Comparison of ENCODE assay signal across 13 mouse cellular contexts in the genomic region with DNA sequence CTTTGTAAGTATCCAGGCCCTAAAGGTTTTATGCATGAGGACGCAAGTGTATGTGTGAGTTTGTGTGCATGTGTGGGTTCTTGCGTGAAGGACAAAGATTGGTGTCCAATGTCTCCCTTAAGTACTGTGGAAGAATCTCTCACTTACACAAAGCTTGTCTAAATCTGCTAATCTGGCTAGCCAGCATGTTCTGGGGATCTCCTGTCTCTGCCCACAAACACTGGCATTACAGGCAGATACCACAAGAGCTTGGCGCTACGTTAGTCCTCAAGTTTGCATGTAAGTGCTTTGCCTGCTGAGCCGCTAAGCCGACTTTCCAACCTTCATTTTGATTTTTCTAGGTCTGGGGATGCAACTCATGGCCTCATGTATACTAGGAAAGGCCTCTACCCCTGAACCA. TPM values are rescaled to one million over a fixed set of nuclear protein-coding genes. Genes with fewer than 3 reads are reported as not detected.
A peak's percentile ranks its signal among the peaks of the same experiment; 100 is the strongest.
DNase-seq lines count a peak whose midpoint lies in the region; ATAC-seq lines count a peak whose summit lies in the region.
"Had no signal": no experiment of that assay in that cellular context is flagged by ENCODE, and none has a peak within 500 bp of the region (broad histone marks: within the 10 kb centered on the region; RNA-seq: fewer than 3 reads in every experiment).

No protein-coding gene starts in this region.

- DNase-seq in heart, postnatal 4 days: no peak
- no peak for DNase-seq in lung, postnatal 4 days
- DNase-seq: cerebellum, postnatal 25 days; kidney, postnatal 14 days; liver had no signal

- H3K4me2 ChIP-seq in heart, embryonic 14.5 days (ENCODE audit: low read length): no peak overlapping the region
- no peak overlapping the region for H3K4me2 ChIP-seq in lung, embryonic 15.5 days
- no peak overlapping the region for H3K4me2 ChIP-seq in embryonic facial prominence, embryonic 13.5 days
- H3K4me2 ChIP-seq in forebrain, embryonic 15.5 days (replicated peaks): no peak overlapping the region
- H3K4me2 ChIP-seq: intestine, embryonic 15.5 days; neural tube, embryonic 12.5 days had no signal

- H3K4me3 ChIP-seq in heart, embryonic 14.5 days (ENCODE audit: control insufficient read depth in 1 of 2, insufficient read depth in 1 of 2, low read depth in 1 of 2, low read length in 2 of 2): no peak overlapping the region
- H3K4me3 ChIP-seq in lung, embryonic 15.5 days: no peak overlapping the region
- H3K4me3 ChIP-seq in embryonic facial prominence, embryonic 13.5 days: no peak overlapping the region
- H3K4me3 ChIP-seq in forebrain, embryonic 15.5 days: no peak overlapping the region
- H3K4me3 ChIP-seq: intestine, embryonic 15.5 days; neural tube, embryonic 12.5 days had no signal

- H3K36me3 ChIP-seq in heart, embryonic 14.5 days (ENCODE audit: control insufficient read depth, insufficient read depth, low read length): no peaks in the 10 kb centered on the region
- no peaks in the 10 kb centered on the region for H3K36me3 ChIP-seq in lung, embryonic 15.5 days
- H3K36me3 ChIP-seq in embryonic facial prominence, embryonic 13.5 days: 0 out of 2 replicates have a peak, but pooled peaks cover 10% of the 10 kb centered on the region
- no peaks in the 10 kb centered on the region for H3K36me3 ChIP-seq in forebrain, embryonic 15.5 days
- H3K36me3 ChIP-seq: intestine, embryonic 15.5 days; neural tube, embryonic 12.5 days had no signal

- H3K27me3 ChIP-seq in heart, embryonic 14.5 days (ENCODE audit: control insufficient read depth, insufficient read depth, low read length): no peaks in the 10 kb centered on the region
- no peaks in the 10 kb centered on the region for H3K27me3 ChIP-seq in lung, embryonic 15.5 days
- H3K27me3 ChIP-seq in embryonic facial prominence, embryonic 13.5 days: no peaks in the 10 kb centered on the region
- no peaks in the 10 kb centered on the region for H3K27me3 ChIP-seq in forebrain, embryonic 15.5 days
- H3K27me3 ChIP-seq: intestine, embryonic 15.5 days; neural tube, embryonic 12.5 days had no signal

- H3K9ac ChIP-seq in heart, embryonic 14.5 days (ENCODE audit: low read length): no peak overlapping the region
- no peak overlapping the region for H3K9ac ChIP-seq in lung, embryonic 15.5 days
- H3K9ac ChIP-seq in embryonic facial prominence, embryonic 13.5 days: no peak overlapping the region
- H3K9ac ChIP-seq in forebrain, embryonic 15.5 days (replicated peaks): no peak overlapping the region
- H3K9ac ChIP-seq: intestine, embryonic 15.5 days; neural tube, embryonic 12.5 days had no signal

- WGBS in heart, embryonic 14.5 days: 90% methylated on average over 6 of the region's 6 CpGs
- 90% methylated on average over 6 of the region's 6 CpGs for WGBS in lung, embryonic 15.5 days
- WGBS in embryonic facial prominence, embryonic 13.5 days: 92% methylated on average over 6 of the region's 6 CpGs
- WGBS in forebrain, embryonic 15.5 days: 90% methylated on average over 6 of the region's 6 CpGs

- peaks cover 34 to 55% of the 10 kb centered on the region in 2 experiments for H3K4me1 ChIP-seq in heart, embryonic 14.5 days (ENCODE audit: control insufficient read depth in 2 of 2, insufficient read depth in 2 of 2, low read length in 2 of 2)
- H3K4me1 ChIP-seq in lung, embryonic 15.5 days: peaks cover 19% of the 10 kb centered on the region
- peaks cover 55% of the 10 kb centered on the region for H3K4me1 ChIP-seq in embryonic facial prominence, embryonic 13.5 days
- peaks cover 15% of the 10 kb centered on the region; the same call in 1 of the 2 replicates for H3K4me1 ChIP-seq in forebrain, embryonic 15.5 days
- H3K4me1 ChIP-seq: neural tube, embryonic 12.5 days had no signal

- no peak for ATAC-seq in heart, embryonic 14.5 days (ENCODE audit: insufficient number of reproducible peaks, insufficient read depth, low FRiP score, low read depth)
- no peak for ATAC-seq in lung, embryonic 15.5 days (ENCODE audit: borderline replicate concordance, extremely low read depth, low FRiP score, low TSS enrichment)
- ATAC-seq in embryonic facial prominence, embryonic 13.5 days (ENCODE audit: insufficient number of reproducible peaks, insufficient read depth, low FRiP score, low TSS enrichment, low read depth): no peak
- peak; percentile 82 for ATAC-seq in megakaryocyte-erythroid progenitor cell, adult 5-6 weeks (replicated peaks; ENCODE audit: low FRiP score, low TSS enrichment, poor library complexity, severe bottlenecking)
- no peak for ATAC-seq in forebrain, embryonic 15.5 days (replicated peaks)
- ATAC-seq: forebrain, embryonic 16.5 days; intestine, embryonic 15.5 days had no signal

- H3K9me3 ChIP-seq in heart, embryonic 14.5 days (ENCODE audit: control insufficient read depth, low read length): no peaks in the 10 kb centered on the region
- H3K9me3 ChIP-seq in lung, embryonic 15.5 days: no peaks in the 10 kb centered on the region
- no peaks in the 10 kb centered on the region for H3K9me3 ChIP-seq in embryonic facial prominence, embryonic 13.5 days
- H3K9me3 ChIP-seq in forebrain, embryonic 15.5 days: no peaks in the 10 kb centered on the region
- H3K9me3 ChIP-seq: intestine, embryonic 15.5 days; neural tube, embryonic 12.5 days had no signal

- peak overlapping the region; percentile 50 to 53; a peak in 2 of 4 replicates for H3K27ac ChIP-seq in heart, embryonic 14.5 days (replicated peaks in 1 of 2; ENCODE audit: control insufficient read depth in 1 of 2, insufficient read depth in 1 of 2, low read depth in 2 of 2, low read length in 2 of 2)
- peak overlapping the region; percentile 41 for H3K27ac ChIP-seq in lung, embryonic 15.5 days
- peak overlapping the region; percentile 82 for H3K27ac ChIP-seq in embryonic facial prominence, embryonic 13.5 days
- no peak overlapping the region for H3K27ac ChIP-seq in forebrain, embryonic 15.5 days (replicated peaks)
- H3K27ac ChIP-seq: intestine, embryonic 15.5 days; neural tube, embryonic 12.5 days had no signal

RNA-seq across cellular contexts. Expression of gene Dnm2, which starts 12.9 kb away (rescaled TPM):
- polyA plus RNA-seq in heart, embryonic 14.5 days (2014; fragmentation: Nextera tagmentation; extraction: Ambion mirVana): 57.1 and 58.2 TPM in 2 replicates
- total RNA-seq in heart, postnatal 4 days (2021): 10 to 100 TPM; 83.9 to 86.7 TPM
- polyA plus RNA-seq in lung, embryonic 15.5 days (2015; fragmentation: Nextera tagmentation; extraction: Ambion mirVana): 73.6 and 77.4 TPM in 2 replicates
- polyA plus RNA-seq in embryonic facial prominence, embryonic 13.5 days (2015; fragmentation: Nextera tagmentation; extraction: Ambion mirVana): 74.5 and 79.8 TPM in 2 replicates
- total RNA-seq in megakaryocyte-erythroid progenitor cell, adult 5-6 weeks (2014; fragmentation: Nextera tagmentation): 62.6 and 81.4 TPM in 2 replicates
- total RNA-seq in megakaryocyte-erythroid progenitor cell, adult 5-6 weeks (2017): 58.7 and 63.8 TPM in 2 replicates
- 74.7 and 77.1 TPM in 2 replicates for polyA plus RNA-seq in forebrain, embryonic 15.5 days (2015; fragmentation: Nextera tagmentation; extraction: Ambion mirVana)

RNA-seq across cellular contexts. Expression of gene Qtrt1, which starts 25.9 kb away (rescaled TPM):
- 22.7 and 24.3 TPM in 2 replicates for polyA plus RNA-seq in heart, embryonic 14.5 days (2014; fragmentation: Nextera tagmentation; extraction: Ambion mirVana)
- total RNA-seq in heart, postnatal 4 days (2021): 10 to 100 TPM; 11.3 to 13.3 TPM
- 42.4 and 43.7 TPM in 2 replicates for polyA plus RNA-seq in lung, embryonic 15.5 days (2015; fragmentation: Nextera tagmentation; extraction: Ambion mirVana)
- 47.0 and 53.5 TPM in 2 replicates for polyA plus RNA-seq in embryonic facial prominence, embryonic 13.5 days (2015; fragmentation: Nextera tagmentation; extraction: Ambion mirVana)
- 56.6 and 56.8 TPM in 2 replicates for total RNA-seq in megakaryocyte-erythroid progenitor cell, adult 5-6 weeks (2014; fragmentation: Nextera tagmentation)
- 23.5 and 36.1 TPM in 2 replicates for total RNA-seq in megakaryocyte-erythroid progenitor cell, adult 5-6 weeks (2017)
- 45.7 and 49.1 TPM in 2 replicates for polyA plus RNA-seq in forebrain, embryonic 15.5 days (2015; fragmentation: Nextera tagmentation; extraction: Ambion mirVana)
